Mouse (Mus musculus) kidney, adult 2 months (tissue): ENCODE data around the gene Efcab8. TPM values are rescaled to one million over a fixed set of nuclear protein-coding genes. Genes with fewer than 3 reads are reported as not detected.
"Not testable (repeated sequence)": the region's sequence is repeated elsewhere in the genome, so short reads cannot be mapped to it uniquely, and the experiment has no call there.

ENCODE experiments used
- DNase-seq: peaks from one replicate; pipeline ENCODE4 v3.0.0; 2021
- H3K27ac ChIP-seq: fragments of 200-500 bp; 2 replicates; pipeline ENCODE4 v1.5.1; 2012; ENCODE audit warnings: low read depth, low read length, control low read depth, inconsistent platforms; ENCODE audit not compliant: insufficient read depth
- H3K27me3 ChIP-seq: fragments of 200-500 bp; replicated peaks from 2 replicates; pipeline ENCODE4 v1.6.1; 2012; ENCODE audit warnings: mild to moderate bottlenecking, moderate library complexity, low read length, inconsistent platforms; ENCODE audit not compliant: control insufficient read depth, insufficient read depth
- H3K36me3 ChIP-seq: fragments of 200-500 bp; 2 replicates; pipeline ENCODE4 v1.6.1; 2012; ENCODE audit warnings: mild to moderate bottlenecking, moderate library complexity, low read length, inconsistent platforms; ENCODE audit not compliant: control insufficient read depth, insufficient read depth
- H3K4me1 ChIP-seq: fragments of 200-500 bp; 2 replicates; pipeline ENCODE4 v1.6.1; 2011; ENCODE audit warnings: low read length; ENCODE audit not compliant: control insufficient read depth, insufficient read depth
- H3K4me3 ChIP-seq: fragments of 200-500 bp; 2 replicates; pipeline ENCODE4 v1.5.1; 2011; ENCODE audit warnings: mild to moderate bottlenecking, low read depth, low read length, control low read depth; ENCODE audit not compliant: insufficient read depth
- CTCF ChIP-seq: fragments of 200-500 bp; conservative IDR thresholded peaks from 2 replicates; pipeline ENCODE4 v1.5.1; 2011; ENCODE audit warnings: low read depth, mild to moderate bottlenecking, control low read depth, low read length, moderate library complexity, mixed read lengths; ENCODE audit not compliant: insufficient read depth, insufficient read length
- POLR2A ChIP-seq: fragments of 200-500 bp; IDR thresholded peaks from one replicate; pipeline ENCODE4 v1.6.1; 2011; ENCODE audit warnings: low read depth, low read length, control low read depth
- WGBS: fragments of 180-500 bp; shearing (Covaris S2); methylation state at CpG from one replicate; pipeline ENCODE4 v1.1.7; 2018; 5-methylcytosine and 5-hydroxymethylcytosine counted together
- polyA plus RNA-seq: library from polyadenylated mRNA; depleted of rRNA; stranded (reverse); fragments of >200 nt; gene quantifications from 2 replicates; pipeline ENCODE4 v1.2.3, GENCODE M21; 2012

Gene Efcab8
- polyA plus RNA-seq, 1 experiment: 0.20 TPM

DNA sequence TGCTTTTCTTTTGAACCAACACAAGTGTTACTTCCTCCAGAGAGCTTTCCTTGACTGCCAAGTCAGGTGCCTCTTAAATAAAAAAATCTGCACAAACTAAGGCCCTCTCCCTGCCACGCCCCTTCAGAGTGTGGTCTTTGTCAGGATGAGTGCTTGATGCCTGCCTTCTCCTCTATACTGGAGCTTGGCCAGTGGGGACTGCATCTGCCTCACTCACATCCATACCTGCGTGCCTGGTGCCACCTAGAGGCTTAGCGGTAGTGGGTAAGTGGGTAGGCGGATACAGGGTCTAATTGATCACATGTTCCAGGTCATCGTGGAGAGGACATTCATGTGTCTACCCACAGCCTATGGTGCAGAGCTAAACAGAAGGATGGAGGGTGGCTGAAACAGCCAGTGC is 15.4 kb downstream of the Efcab8 start:
- no peak overlapping the region for H3K4me3 ChIP-seq
- no peak overlapping the region for H3K27ac ChIP-seq
- H3K36me3 ChIP-seq: no peaks in the 10 kb centered on the region
- peak; percentile 27 for DNase-seq
- WGBS: 61% methylated on average over 5 of the region's 5 CpGs
- TF ChIP-seq POLR2A (no peak), CTCF (peak; percentile 60)
- no peaks in the 10 kb centered on the region for H3K4me1 ChIP-seq
- no peaks in the 10 kb centered on the region for H3K27me3 ChIP-seq

DNA sequence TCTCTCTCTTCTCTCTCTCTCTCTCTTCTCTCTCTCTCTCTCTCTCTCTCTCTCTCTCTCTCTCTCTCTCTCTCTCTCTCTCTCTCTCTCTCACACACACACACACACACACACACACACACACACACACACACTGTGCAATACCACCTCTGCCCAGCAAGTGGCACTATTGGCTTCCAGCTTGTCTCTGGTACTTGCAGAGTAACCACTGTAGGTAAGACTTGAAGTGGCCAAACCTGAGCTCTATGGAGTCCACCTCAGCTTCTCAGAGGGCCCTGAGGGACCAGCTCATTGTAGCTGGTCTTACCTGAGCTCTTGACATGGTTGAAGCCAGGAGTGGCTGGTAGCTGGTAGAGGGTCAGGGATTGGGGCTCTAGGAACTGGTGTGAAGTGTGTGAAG is 27.7 kb downstream of the Efcab8 start:
- not testable (repeated sequence) for H3K27ac ChIP-seq, H3K4me1 ChIP-seq, H3K4me3 ChIP-seq, H3K27me3 ChIP-seq, H3K36me3 ChIP-seq
- peak; percentile 63 for TF ChIP-seq CTCF
- peak; percentile 46 for DNase-seq

DNA sequence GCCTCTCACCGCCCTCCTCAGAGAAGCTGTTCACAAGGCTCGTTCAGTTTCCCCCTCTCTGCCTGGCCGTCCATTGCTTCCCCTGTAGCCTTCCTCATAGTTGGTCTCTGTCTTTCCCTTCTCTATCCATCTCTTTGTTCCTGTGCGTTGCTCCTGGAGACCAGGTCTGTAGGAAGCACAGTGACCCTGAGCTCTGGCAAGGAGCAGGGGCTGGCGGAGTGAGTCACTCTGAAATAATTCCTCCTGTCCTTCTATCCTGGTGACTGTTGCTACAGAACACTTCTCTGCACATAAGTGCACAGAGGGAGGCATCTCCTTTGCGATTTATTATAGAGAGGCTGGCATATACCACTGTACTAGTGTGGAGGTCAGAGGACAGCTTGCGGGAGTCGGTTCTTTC is 28.4 kb downstream of the Efcab8 start:
- H3K4me1 ChIP-seq: no peaks in the 10 kb centered on the region
- WGBS: 81% methylated on average over 8 of the region's 8 CpGs
- H3K4me3 ChIP-seq: no peak overlapping the region
- no peaks in the 10 kb centered on the region for H3K27me3 ChIP-seq
- DNase-seq: no peak
- H3K27ac ChIP-seq: no peak overlapping the region
- H3K36me3 ChIP-seq: no peaks in the 10 kb centered on the region
- TF ChIP-seq POLR2A: no peak
- no peak for TF ChIP-seq CTCF

DNA sequence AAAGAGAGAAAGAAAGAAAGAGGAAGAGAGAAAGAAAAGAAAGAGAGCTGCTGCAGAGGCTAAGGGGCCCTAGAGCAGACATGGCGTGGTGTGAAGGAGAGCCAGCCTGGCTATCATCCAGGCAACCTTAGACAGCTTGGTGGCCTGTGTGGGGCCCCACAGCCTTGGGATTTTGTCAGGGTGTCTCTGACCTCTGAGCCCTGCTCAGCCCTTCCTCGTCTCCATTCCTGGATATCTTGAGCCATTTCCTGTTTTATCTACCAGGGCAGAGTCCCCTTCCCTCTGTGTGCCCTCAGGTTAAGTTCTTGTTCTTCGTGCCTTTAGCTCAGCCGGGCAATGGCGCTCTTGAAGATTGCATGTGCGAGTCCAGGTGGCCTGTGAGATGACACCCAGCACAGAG is 29.1 kb downstream of the Efcab8 start:
- DNase-seq: no peak
- Histone ChIP-seq H3K27me3 (no peaks in the 10 kb centered on the region), H3K36me3 (no peaks in the 10 kb centered on the region), H3K4me3 (no peak overlapping the region), H3K27ac (no peak overlapping the region), H3K4me1 (no peaks in the 10 kb centered on the region)
- TF ChIP-seq CTCF (no peak), POLR2A (no peak)
- WGBS: 82% methylated on average over 6 of the region's 6 CpGs

DNA sequence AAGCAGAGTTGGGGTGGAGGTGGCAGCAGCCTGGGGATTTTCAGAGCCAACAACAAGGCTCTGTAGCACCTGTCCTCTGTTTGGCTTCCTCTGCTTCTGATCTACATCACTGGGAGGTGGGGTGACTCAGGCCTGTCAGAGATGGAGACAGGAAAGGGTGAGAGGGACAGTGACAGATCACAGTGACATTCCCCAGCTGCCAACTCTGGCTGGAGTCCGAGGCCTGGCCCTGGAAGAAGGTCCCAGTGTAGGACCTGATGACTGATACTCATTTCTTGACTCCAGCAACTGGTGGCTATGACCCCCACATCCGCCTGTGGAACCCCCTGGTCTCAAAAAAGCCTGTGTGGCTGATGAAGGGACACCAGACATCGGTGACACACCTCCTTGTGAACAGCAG is 30.2 kb downstream of the Efcab8 start:
- no peaks in the 10 kb centered on the region for H3K27me3 ChIP-seq
- TF ChIP-seq CTCF (no peak), POLR2A (no peak)
- H3K27ac ChIP-seq: no peak overlapping the region
- no peaks in the 10 kb centered on the region for H3K4me1 ChIP-seq
- H3K36me3 ChIP-seq: no peaks in the 10 kb centered on the region
- DNase-seq: no peak
- WGBS: 61% methylated on average over 3 of the region's 3 CpGs
- H3K4me3 ChIP-seq: no peak overlapping the region

DNA sequence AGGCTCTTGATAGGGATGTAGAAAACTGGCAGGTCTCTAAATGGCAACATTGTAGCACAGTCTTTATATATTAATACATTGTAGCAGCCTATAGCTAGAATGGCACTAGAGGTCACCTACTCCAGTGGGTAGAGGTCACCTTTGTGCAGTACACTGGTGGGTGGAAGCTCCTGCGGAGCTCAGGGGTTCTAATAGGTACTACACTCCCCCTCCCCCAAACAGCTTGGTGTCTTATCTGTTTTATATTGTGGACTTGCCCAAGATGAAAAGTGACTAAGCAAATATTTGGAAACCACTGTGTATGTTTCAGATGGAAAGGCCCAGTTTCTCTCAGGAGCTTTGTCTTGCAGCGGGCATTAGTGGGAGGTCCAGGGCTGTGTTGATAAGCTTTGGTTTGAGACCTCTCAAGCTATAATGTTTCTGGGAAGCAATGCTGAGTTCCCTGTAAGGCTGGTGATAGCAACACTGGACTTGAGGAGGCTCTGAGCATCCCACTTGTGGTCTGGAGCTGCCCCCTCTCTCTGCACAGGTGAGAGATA is 42.3 kb downstream of the Efcab8 start:
- no peak for TF ChIP-seq POLR2A
- no peak for TF ChIP-seq CTCF
- H3K4me3 ChIP-seq: no peak overlapping the region
- no peaks in the 10 kb centered on the region for H3K36me3 ChIP-seq
- no peaks in the 10 kb centered on the region for H3K27me3 ChIP-seq
- 89% methylated on average over 2 of the region's 2 CpGs for WGBS
- no peak for DNase-seq
- H3K27ac ChIP-seq: no peak overlapping the region
- no peaks in the 10 kb centered on the region for H3K4me1 ChIP-seq

DNA sequence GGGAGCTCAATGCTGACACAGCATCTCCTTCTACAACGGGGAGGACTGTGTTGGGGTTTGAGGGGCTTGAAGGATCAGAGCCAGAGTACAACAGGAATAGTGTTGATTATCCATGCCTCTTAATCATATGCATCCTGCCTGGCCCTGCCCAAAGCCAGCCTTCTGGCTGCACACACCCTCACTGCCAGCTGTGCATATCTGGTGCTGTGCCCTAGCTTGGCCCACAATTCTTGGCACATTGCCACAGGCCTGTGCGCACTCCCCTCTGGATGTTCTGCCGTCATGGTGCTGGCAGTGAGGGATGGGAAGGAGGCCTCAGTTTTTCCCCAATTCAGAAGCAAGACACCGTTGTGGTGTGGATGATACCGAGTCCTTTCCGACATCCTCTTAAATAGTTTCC is 44.9 kb downstream of the Efcab8 start:
- TF ChIP-seq POLR2A (no peak), CTCF (no peak)
- Histone ChIP-seq H3K4me1 (no peaks in the 10 kb centered on the region), H3K27ac (no peak overlapping the region), H3K27me3 (no peaks in the 10 kb centered on the region), H3K4me3 (no peak overlapping the region), H3K36me3 (no peaks in the 10 kb centered on the region)
- no peak for DNase-seq
- WGBS: 69% methylated on average over 6 of the region's 6 CpGs

DNA sequence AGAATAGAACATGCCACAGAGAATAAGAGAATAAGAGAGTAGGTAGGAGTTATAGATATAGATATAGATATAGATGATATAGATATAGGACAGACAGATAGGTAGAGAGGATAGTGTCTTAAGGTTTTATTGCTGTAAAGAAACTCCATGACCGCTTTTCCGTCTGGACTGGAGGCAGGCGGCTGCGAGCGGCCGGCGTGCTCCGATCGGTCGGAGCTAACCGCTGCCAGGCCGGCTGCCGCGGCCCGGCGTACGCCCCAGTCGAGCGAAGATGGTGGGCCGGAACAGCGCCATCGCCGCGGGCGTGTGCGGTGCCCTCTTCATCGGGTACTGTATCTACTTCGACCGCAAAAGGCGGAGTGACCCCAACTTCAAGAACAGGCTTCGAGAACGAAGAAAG is 46.2 kb downstream of the Efcab8 start:
- not testable (repeated sequence) for H3K4me3 ChIP-seq, H3K36me3 ChIP-seq, H3K4me1 ChIP-seq, H3K27ac ChIP-seq, DNase-seq, H3K27me3 ChIP-seq
- 76% methylated on average over 32 of the region's 32 CpGs for WGBS
